Mouse (Mus musculus): Measurements from ENCODE around the gene Vgll2.

DNA sequence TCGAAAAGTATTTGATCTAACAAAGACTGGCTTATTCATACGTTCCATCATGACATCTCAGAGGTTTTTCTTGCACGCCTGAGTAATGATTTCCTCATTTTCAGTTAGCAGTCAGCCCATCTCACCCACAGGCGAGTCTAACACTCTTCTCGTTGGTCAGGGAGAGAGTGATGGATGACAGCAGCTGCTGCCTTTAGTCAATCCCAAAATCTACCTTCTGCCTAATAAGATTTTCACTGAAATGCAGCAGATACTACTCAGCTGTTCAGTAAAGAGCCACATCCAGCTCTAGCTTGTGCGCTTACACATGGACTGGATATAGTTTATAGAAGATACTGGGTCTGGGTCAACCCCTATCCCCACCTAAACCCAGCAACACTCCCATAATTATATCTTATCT, 40.7 kb upstream of the Vgll2 start:
- TF ChIP-seq CTCF (IDR thresholded peaks at IDR 0.05; ENCODE audit: extremely low read depth, insufficient read depth, low read length) (no peak), POLR2A (IDR thresholded peaks at IDR 0.05; ENCODE audit: extremely low read depth, insufficient read depth, low read length) (no peak)

Data from cortical plate, adult 2 months (tissue).